ENCODE assay signal across 8 mouse cellular contexts in genomic region chr7:90426020-90427001, GRCm38 (mm10). TPM values are rescaled to one million over a fixed set of nuclear protein-coding genes. Genes with fewer than 3 reads are reported as not detected.
DNase-seq lines count a peak whose midpoint lies in the region; ATAC-seq and TF ChIP-seq lines count a peak whose summit lies in the region.

Gene Ccdc89 (plus strand): TSS chr7:90426577.

- H3K27ac ChIP-seq in hindbrain, embryonic 12.5 days, result no peak within 1 kb of the TSS
- peak within 1 kb of the TSS; percentile 31; the same call in 1 of the 2 replicates for H3K27ac ChIP-seq in lung, embryonic 15.5 days
- no peak within 1 kb of the TSS for H3K27ac ChIP-seq in olfactory bulb, adult 2 months (ENCODE audit: insufficient read depth, low read depth, low read length)

- peaks cover 8% of the 10 kb centered on the region for H3K4me1 ChIP-seq in hindbrain, embryonic 12.5 days
- peaks cover 8% of the 10 kb centered on the region for H3K4me1 ChIP-seq in lung, embryonic 15.5 days
- peaks cover 10% of the 10 kb centered on the region for H3K4me1 ChIP-seq in olfactory bulb, adult 2 months (ENCODE audit: control insufficient read depth, insufficient read depth, low read length)

- H3K4me3 ChIP-seq in hindbrain, embryonic 12.5 days, result peak within 1 kb of the TSS; percentile 37
- H3K4me3 ChIP-seq in lung, embryonic 15.5 days, result peak within 1 kb of the TSS; percentile 43
- peak within 1 kb of the TSS; percentile 50 for H3K4me3 ChIP-seq in olfactory bulb, adult 2 months (ENCODE audit: insufficient read depth, low read depth, low read length)

- no peak for TF ChIP-seq CTCF in olfactory bulb, adult 2 months (IDR thresholded peaks at IDR 0.05; ENCODE audit: insufficient read depth, low read depth, low read length)

- whole genome bisulfite sequencing in hindbrain, embryonic 12.5 days, result 22% methylated on average over 29 of the region's 29 CpGs
- 20% methylated on average over 29 of the region's 29 CpGs for WGBS in lung, embryonic 15.5 days
- WGBS in olfactory bulb, adult 2 months, result 20% methylated on average over 29 of the region's 29 CpGs

- H3K36me3 ChIP-seq in hindbrain, embryonic 12.5 days, result no peaks in the 10 kb centered on the region
- no peaks in the 10 kb centered on the region for H3K36me3 ChIP-seq in lung, embryonic 15.5 days

- peak; percentile 61 for DNase-seq in WW6 (ENCODE audit: low read depth, low spot score)
- peak; percentile 89 to 90 for DNase-seq in cerebellum, postnatal 10 days
- DNase-seq in frontal cortex, postnatal 14 days (ENCODE audit: low spot score in 2 of 2), result peak; percentile 66 to 79
- DNase-seq in layer of hippocampus, adult 9-11 months, result peak; percentile 90
- DNase-seq in urinary bladder, postnatal 25 days (ENCODE audit: low spot score), result peak; percentile 48

- TF ChIP-seq POLR2A in olfactory bulb, adult 2 months (IDR thresholded peaks at IDR 0.05; ENCODE audit: insufficient read depth, low read depth, low read length), result 0 out of 2 replicates have a peak, but pooled peaks have one; percentile 18

- peak; percentile 100 for ATAC-seq in hindbrain, embryonic 12.5 days (ENCODE audit: low FRiP score)
- peak; percentile 100 for ATAC-seq in lung, embryonic 15.5 days (ENCODE audit: borderline replicate concordance, extremely low read depth, low FRiP score, low TSS enrichment)

- peak within 1 kb of the TSS; percentile 69 for H3K4me2 ChIP-seq in hindbrain, embryonic 12.5 days (replicated peaks)
- peak within 1 kb of the TSS; percentile 79 for H3K4me2 ChIP-seq in lung, embryonic 15.5 days

- H3K9me3 ChIP-seq in hindbrain, embryonic 12.5 days (replicated peaks), result no peaks in the 10 kb centered on the region
- H3K9me3 ChIP-seq in lung, embryonic 15.5 days, result no peaks in the 10 kb centered on the region

- H3K9ac ChIP-seq in hindbrain, embryonic 12.5 days, result peak within 1 kb of the TSS; percentile 46
- peak within 1 kb of the TSS; percentile 39 for H3K9ac ChIP-seq in lung, embryonic 15.5 days

- no peaks in the 10 kb centered on the region for H3K27me3 ChIP-seq in hindbrain, embryonic 12.5 days
- H3K27me3 ChIP-seq in lung, embryonic 15.5 days, result no peaks in the 10 kb centered on the region

RNA-seq across cellular contexts. Expression of gene Ccdc89, which starts in this region (rescaled TPM):
- 3.0 and 3.1 TPM in 2 replicates for polyA plus RNA-seq in hindbrain, embryonic 12.5 days (2016; fragmentation: Nextera tagmentation; extraction: Ambion mirVana)
- 1.6 TPM in 2 replicates for polyA plus RNA-seq in lung, embryonic 15.5 days (2015; fragmentation: Nextera tagmentation; extraction: Ambion mirVana)
- polyA plus RNA-seq in olfactory bulb, adult 2 months (2012; ENCODE audit: insufficient read depth, insufficient read length, low replicate concordance, missing spikeins), result not detected in 2 replicates
